Mouse (Mus musculus): ENCODE results near the gene Zfp526.
"Not testable (repeated sequence)": the region's sequence is repeated elsewhere in the genome, so short reads cannot be mapped to it uniquely, and the experiment has no call there.

Zfp526 gene

GRCm38 (mm10) chr7:25240631-25241030, 19.4 kb downstream of the Zfp526 start:
- DNase-seq (ENCODE audit: low spot score) = no peak

GRCm38 (mm10) chr7:25241062-25241461, 19.8 kb downstream of the Zfp526 start:
- peak; percentile 73 for DNase-seq (ENCODE audit: low spot score)

GRCm38 (mm10) chr7:25243361-25243760, 22.1 kb downstream of the Zfp526 start:
- DNase-seq (ENCODE audit: low spot score) = no peak

GRCm38 (mm10) chr7:25244562-25245369, 23.5 kb downstream of the Zfp526 start:
- no peak for DNase-seq (ENCODE audit: low spot score)

GRCm38 (mm10) chr7:25246079-25246758, 25.0 kb downstream of the Zfp526 start:
- no peak for DNase-seq (ENCODE audit: low spot score)

GRCm38 (mm10) chr7:25246759-25247137, 25.5 kb downstream of the Zfp526 start:
- peak; percentile 15 for DNase-seq (ENCODE audit: low spot score)

- no peak for DNase-seq (ENCODE audit: low spot score)
These were observed 26.3 kb downstream of the Zfp526 start for GRCm38 (mm10) chr7:25247498-25247897.

- DNase-seq (ENCODE audit: low spot score) = peak; percentile 44
These were observed 26.9 kb downstream of the Zfp526 start for GRCm38 (mm10) chr7:25248018-25248647.

- DNase-seq (ENCODE audit: low spot score) = no peak
These were observed 27.7 kb downstream of the Zfp526 start for GRCm38 (mm10) chr7:25248846-25249313.

GRCm38 (mm10) chr7:25249314-25250140, 28.3 kb downstream of the Zfp526 start:
- peak; percentile 79 for DNase-seq (ENCODE audit: low spot score)

GRCm38 (mm10) chr7:25250141-25250972, 29.1 kb downstream of the Zfp526 start, which contains the start of gene Erf:
TSS of gene Erf (minus strand) at chr7:25250761.
- peak; percentile 91 for DNase-seq (ENCODE audit: low spot score)

- DNase-seq (ENCODE audit: low spot score) = peak; percentile 62
These were observed 30.0 kb downstream of the Zfp526 start for GRCm38 (mm10) chr7:25251071-25251791.

- no peak for DNase-seq (ENCODE audit: low spot score)
These were observed 30.6 kb downstream of the Zfp526 start for GRCm38 (mm10) chr7:25251822-25252221.

- DNase-seq (ENCODE audit: low spot score) = no peak
These were observed 40.7 kb downstream of the Zfp526 start for GRCm38 (mm10) chr7:25261896-25262295.

- no peak for DNase-seq (ENCODE audit: low spot score)
These were observed 43.0 kb downstream of the Zfp526 start for GRCm38 (mm10) chr7:25263968-25264870.

GRCm38 (mm10) chr7:25265743-25266142, 44.5 kb downstream of the Zfp526 start:
- DNase-seq (ENCODE audit: low spot score) = not testable (repeated sequence)

- DNase-seq (ENCODE audit: low spot score) = no peak
These were observed 45.1 kb downstream of the Zfp526 start for GRCm38 (mm10) chr7:25266180-25266962.

- peak; percentile 100 for DNase-seq (ENCODE audit: low spot score)
These were observed 46.1 kb downstream of the Zfp526 start, which contains the start of gene Cic for GRCm38 (mm10) chr7:25267301-25267750. TSS of gene Cic (plus strand) at chr7:25267704.

All from retina, embryonic 14.5 days (tissue).